Comparison of ENCODE assay signal across 16 mouse cellular contexts in genomic region chr13:59916166-59917044, GRCm38 (mm10).
DNase-seq lines count a peak whose midpoint lies in the region; ATAC-seq lines count a peak whose summit lies in the region.
"Had no signal": no experiment of that assay in that cellular context is flagged by ENCODE, and none has a peak within 500 bp of the region (broad histone marks: within the 10 kb centered on the region; RNA-seq: fewer than 3 reads in every experiment).

No protein-coding gene starts in this region.

- no peak overlapping the region for H3K4me3 ChIP-seq in kidney, embryonic 14.5 days (ENCODE audit: low read length)
- H3K4me3 ChIP-seq in neural tube, embryonic 15.5 days (replicated peaks), result no peak overlapping the region
- no peak overlapping the region for H3K4me3 ChIP-seq in embryonic facial prominence, embryonic 15.5 days (replicated peaks)
- H3K4me3 ChIP-seq: heart, embryonic 13.5 days; hindbrain, embryonic 13.5 days; midbrain, embryonic 13.5 days had no signal

- H3K36me3 ChIP-seq in kidney, embryonic 14.5 days (ENCODE audit: control insufficient read depth, insufficient read depth, low read length), result no peaks in the 10 kb centered on the region
- no peaks in the 10 kb centered on the region for H3K36me3 ChIP-seq in neural tube, embryonic 15.5 days
- H3K36me3 ChIP-seq in embryonic facial prominence, embryonic 15.5 days, result no peaks in the 10 kb centered on the region
- H3K36me3 ChIP-seq: heart, embryonic 13.5 days; hindbrain, embryonic 13.5 days; midbrain, embryonic 13.5 days had no signal

- peak overlapping the region; percentile 66 for H3K27ac ChIP-seq in kidney, embryonic 14.5 days (ENCODE audit: low read depth, low read length)
- 0 out of 2 replicates have a peak overlapping the region, but pooled peaks have one; percentile 9 for H3K27ac ChIP-seq in neural tube, embryonic 15.5 days (replicated peaks)
- peak overlapping the region; percentile 73 for H3K27ac ChIP-seq in embryonic facial prominence, embryonic 15.5 days (replicated peaks)
- H3K27ac ChIP-seq: heart, embryonic 13.5 days; hindbrain, embryonic 13.5 days; midbrain, embryonic 13.5 days had no signal

- DNase-seq in kidney, postnatal 36 days, result no peak
- DNase-seq in neural tube, embryonic 10.5 days (ENCODE audit: extremely low spot score, low spot score), result no peak
- DNase-seq in right cerebral cortex, postnatal 10 days (ENCODE audit: low spot score in 2 of 2), result no peak
- no peak for DNase-seq in frontal cortex, adult 2 months (ENCODE audit: extremely low spot score in 1 of 2, low spot score in 1 of 2)
- no peak for DNase-seq in layer of hippocampus, postnatal 36 days
- DNase-seq: cerebellum, postnatal 14 days; gastrocnemius, postnatal 36 days; liver had no signal

- no peaks in the 10 kb centered on the region for H3K27me3 ChIP-seq in kidney, embryonic 14.5 days (ENCODE audit: control insufficient read depth, insufficient read depth, low read length)
- H3K27me3 ChIP-seq in neural tube, embryonic 15.5 days (replicated peaks), result no peaks in the 10 kb centered on the region
- no peaks in the 10 kb centered on the region for H3K27me3 ChIP-seq in embryonic facial prominence, embryonic 15.5 days
- H3K27me3 ChIP-seq: heart, embryonic 13.5 days; hindbrain, embryonic 13.5 days; midbrain, embryonic 13.5 days had no signal

- H3K9ac ChIP-seq in kidney, embryonic 14.5 days (ENCODE audit: low read depth, low read length), result no peak overlapping the region
- no peak overlapping the region for H3K9ac ChIP-seq in neural tube, embryonic 15.5 days (replicated peaks)
- H3K9ac ChIP-seq in embryonic facial prominence, embryonic 15.5 days, result no peak overlapping the region
- H3K9ac ChIP-seq: heart, embryonic 13.5 days; hindbrain, embryonic 13.5 days; midbrain, embryonic 13.5 days had no signal

- H3K4me1 ChIP-seq in kidney, embryonic 14.5 days (ENCODE audit: control insufficient read depth, insufficient read depth, low read length), result no peaks in the 10 kb centered on the region; the same call in 1 of the 2 replicates
- peaks cover 6% of the 10 kb centered on the region; the same call in 1 of the 2 replicates for H3K4me1 ChIP-seq in neural tube, embryonic 15.5 days
- H3K4me1 ChIP-seq in embryonic facial prominence, embryonic 15.5 days, result no peaks in the 10 kb centered on the region
- H3K4me1 ChIP-seq: heart, embryonic 13.5 days; hindbrain, embryonic 13.5 days; midbrain, embryonic 13.5 days had no signal

- no peaks in the 10 kb centered on the region for H3K9me3 ChIP-seq in kidney, embryonic 14.5 days (ENCODE audit: control insufficient read depth, low read length)
- H3K9me3 ChIP-seq in neural tube, embryonic 15.5 days (replicated peaks), result no peaks in the 10 kb centered on the region
- no peaks in the 10 kb centered on the region for H3K9me3 ChIP-seq in embryonic facial prominence, embryonic 15.5 days (replicated peaks)
- H3K9me3 ChIP-seq: heart, embryonic 13.5 days; hindbrain, embryonic 13.5 days; midbrain, embryonic 13.5 days had no signal

- WGBS in kidney, embryonic 14.5 days, result 17% methylated on average over 22 of the region's 22 CpGs
- WGBS in neural tube, embryonic 15.5 days, result 51% methylated on average over 22 of the region's 22 CpGs
- 64% methylated on average over 22 of the region's 22 CpGs for WGBS in embryonic facial prominence, embryonic 15.5 days

- no peak overlapping the region for H3K4me2 ChIP-seq in kidney, embryonic 14.5 days (replicated peaks; ENCODE audit: low read depth, low read length)
- H3K4me2 ChIP-seq in neural tube, embryonic 15.5 days, result no peak overlapping the region
- no peak overlapping the region for H3K4me2 ChIP-seq in embryonic facial prominence, embryonic 15.5 days (replicated peaks)
- H3K4me2 ChIP-seq: heart, embryonic 13.5 days; hindbrain, embryonic 13.5 days; midbrain, embryonic 13.5 days had no signal

- ATAC-seq in kidney, embryonic 14.5 days (ENCODE audit: low FRiP score, low TSS enrichment), result peak; percentile 90
- ATAC-seq in neural tube, embryonic 15.5 days (ENCODE audit: low FRiP score), result no peak
- no peak for ATAC-seq in embryonic facial prominence, embryonic 15.5 days (ENCODE audit: insufficient number of reproducible peaks, low FRiP score, low TSS enrichment, low read depth)
- ATAC-seq: forebrain, embryonic 16.5 days; intestine, postnatal 0 days; midbrain, embryonic 13.5 days had no signal

Comparison
In these comparisons a context has a peak if more than half of its experiments do, and no peak if none do; other contexts are left out.
1. H3K27ac ChIP-seq: peak in every context shown above with its lines; median percentile 73 in embryonic facial prominence, embryonic 15.5 days; 66 in kidney, embryonic 14.5 days; 9 in neural tube, embryonic 15.5 days.